Mouse (Mus musculus) erythroblast, embryonic 14.5 days (primary cell): ENCODE data around the gene Lrrc10. TPM values are rescaled to one million over a fixed set of nuclear protein-coding genes. Genes with fewer than 3 reads are reported as not detected.
"Not testable (repeated sequence)": the region's sequence is repeated elsewhere in the genome, so short reads cannot be mapped to it uniquely, and the experiment has no call there.

Source experiments
- H3K27me3 ChIP-seq: 2 replicates; pipeline ENCODE4 v1.6.1; 2012; ENCODE audit warnings: inconsistent platforms; ENCODE audit not compliant: control insufficient read depth
- H3K36me3 ChIP-seq: 2 replicates; pipeline ENCODE4 v1.6.1; 2012; ENCODE audit warnings: mild to moderate bottlenecking, inconsistent platforms; ENCODE audit not compliant: control insufficient read depth
- H3K4me1 ChIP-seq: 2 replicates; pipeline ENCODE4 v1.6.1; 2012; ENCODE audit warnings: inconsistent platforms; ENCODE audit not compliant: control insufficient read depth
- H3K4me3 ChIP-seq: replicated peaks from 2 replicates; pipeline ENCODE3; 2012; ENCODE audit warnings: moderate library complexity, mild to moderate bottlenecking, inconsistent platforms
- H3K9me3 ChIP-seq: 2 replicates; pipeline ENCODE4 v1.6.1; 2012; ENCODE audit warnings: low read length, inconsistent platforms, mixed read lengths; ENCODE audit not compliant: control insufficient read depth
- GATA1 ChIP-seq: IDR thresholded peaks from 2 replicates; pipeline ENCODE4 v1.6.1; 2012; ENCODE audit warnings: low read length, inconsistent platforms, mixed read lengths
- TAL1 ChIP-seq: IDR thresholded peaks from 3 replicates; pipeline ENCODE4 v1.6.1; 2012; ENCODE audit warnings: low read length, inconsistent platforms, mixed read lengths
- polyA plus RNA-seq: library from polyadenylated mRNA; stranded (reverse); fragments of >175 nt; gene quantifications from 2 replicates; pipeline ENCODE4 v1.2.3, GENCODE M21; 2012

Lrrc10 gene
- polyA plus RNA-seq, 1 experiment, result not detected

GRCm38 (mm10) chr10:117040355-117040754 lies 4.8 kb upstream of the Lrrc10 start:
- Histone ChIP-seq H3K4me1 (peaks cover 10% of the 10 kb centered on the region), H3K36me3 (no peaks in the 10 kb centered on the region), H3K4me3 (no peak overlapping the region), H3K27me3 (peaks cover 8% of the 10 kb centered on the region), H3K9me3 (no peaks in the 10 kb centered on the region)
- TF ChIP-seq GATA1 (no peak), TAL1 (no peak)

GRCm38 (mm10) chr10:117042295-117042694 lies 2.8 kb upstream of the Lrrc10 start:
- Histone ChIP-seq H3K9me3 (no peaks in the 10 kb centered on the region), H3K4me3 (no peak overlapping the region), H3K4me1 (peaks cover 10% of the 10 kb centered on the region), H3K27me3 (peaks cover 22% of the 10 kb centered on the region), H3K36me3 (no peaks in the 10 kb centered on the region)
- TF ChIP-seq TAL1 (no peak), GATA1 (no peak)

DNA sequence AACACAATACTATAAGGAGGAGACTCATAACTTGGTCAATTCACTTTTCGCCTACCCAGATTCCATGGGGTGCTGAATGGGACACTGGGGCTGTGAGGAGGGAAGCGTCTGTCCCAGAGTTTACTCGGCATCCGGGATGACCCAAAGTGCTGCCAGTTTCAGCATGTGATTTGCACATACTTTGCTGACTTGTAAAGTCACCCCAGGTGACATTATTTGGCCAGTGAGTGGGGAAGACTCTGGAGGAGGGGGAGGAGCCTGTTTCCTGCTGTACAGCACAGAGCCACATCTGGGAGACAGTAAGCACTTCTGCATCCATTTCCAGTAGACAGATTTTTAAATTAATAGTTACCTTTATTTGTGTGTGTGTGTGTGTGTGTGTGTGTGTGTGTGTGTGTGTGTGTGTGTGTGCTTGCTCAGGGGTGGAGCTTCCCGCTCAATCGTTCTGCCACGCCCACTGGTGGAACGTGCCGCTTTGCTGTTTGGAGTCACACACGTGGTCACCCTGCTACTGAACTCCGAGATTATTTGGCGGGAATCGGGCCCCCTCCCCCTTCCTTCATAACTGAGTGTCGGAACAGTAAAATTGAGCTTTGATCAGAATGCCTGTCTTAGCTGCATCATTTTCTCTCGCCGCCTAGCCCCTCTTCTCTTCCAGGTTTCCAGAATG lies 1.5 kb upstream of the Lrrc10 start:
- H3K36me3 ChIP-seq, H3K4me3 ChIP-seq, H3K9me3 ChIP-seq: not testable (repeated sequence)
- Histone ChIP-seq H3K4me1 (peaks cover 10% of the 10 kb centered on the region), H3K27me3 (peaks cover 22% of the 10 kb centered on the region)

DNA sequence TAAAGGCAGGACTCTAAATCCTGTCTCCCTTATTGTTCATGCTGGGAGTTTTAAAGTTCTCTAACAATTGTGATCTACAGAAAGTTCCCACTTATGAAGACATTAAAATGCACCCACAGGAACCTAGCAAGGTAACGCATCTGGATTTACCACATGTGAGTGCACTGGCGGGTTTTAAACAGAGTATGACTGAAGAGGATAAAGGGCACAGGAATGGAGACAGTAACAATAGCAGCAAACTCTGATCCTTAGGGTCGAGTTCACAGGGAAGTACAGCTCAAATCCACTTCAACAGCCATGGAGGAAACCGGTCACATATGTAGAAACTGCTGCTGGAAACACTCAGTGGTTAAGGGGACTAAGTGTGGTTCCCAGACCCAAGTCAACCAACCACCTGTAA lies 4.1 kb downstream of the Lrrc10 start:
- Histone ChIP-seq H3K9me3 (no peaks in the 10 kb centered on the region), H3K36me3 (peaks cover 60% of the 10 kb centered on the region)
- TF ChIP-seq TAL1 (no peak), GATA1 (no peak)

GRCm38 (mm10) chr10:117049961-117050597 lies 4.9 kb downstream of the Lrrc10 start:
- Histone ChIP-seq H3K36me3 (peaks cover 69% of the 10 kb centered on the region), H3K9me3 (no peaks in the 10 kb centered on the region), H3K27me3 (peaks cover 17% of the 10 kb centered on the region), H3K4me1 (no peaks in the 10 kb centered on the region), H3K4me3 (no peak overlapping the region)
- TF ChIP-seq TAL1 (no peak), GATA1 (no peak)

More for the DNA sequence above, 4.1 kb downstream of the Lrrc10 start:
- H3K27me3 ChIP-seq, result peaks cover 20% of the 10 kb centered on the region
- no peak overlapping the region for H3K4me3 ChIP-seq
- H3K4me1 ChIP-seq, result peaks cover under 1% of the 10 kb centered on the region

GRCm38 (mm10) chr10:117055668-117056067 lies 10.5 kb downstream of the Lrrc10 start:
- H3K4me3 ChIP-seq, result no peak overlapping the region
- no peaks in the 10 kb centered on the region for H3K9me3 ChIP-seq
- TF ChIP-seq GATA1 (no peak), TAL1 (no peak)
- no peaks in the 10 kb centered on the region for H3K27me3 ChIP-seq
- peaks cover 16% of the 10 kb centered on the region for H3K4me1 ChIP-seq
- peaks cover 100% of the 10 kb centered on the region for H3K36me3 ChIP-seq

GRCm38 (mm10) chr10:117062894-117063253 lies 17.7 kb downstream of the Lrrc10 start:
- Histone ChIP-seq H3K4me3 (peak overlapping the region; percentile 99), H3K9me3 (no peaks in the 10 kb centered on the region), H3K4me1 (peaks cover 41% of the 10 kb centered on the region), H3K27me3 (no peaks in the 10 kb centered on the region), H3K36me3 (peaks cover 43% of the 10 kb centered on the region)
- TF ChIP-seq TAL1 (no peak), GATA1 (peak; percentile 83)

DNA sequence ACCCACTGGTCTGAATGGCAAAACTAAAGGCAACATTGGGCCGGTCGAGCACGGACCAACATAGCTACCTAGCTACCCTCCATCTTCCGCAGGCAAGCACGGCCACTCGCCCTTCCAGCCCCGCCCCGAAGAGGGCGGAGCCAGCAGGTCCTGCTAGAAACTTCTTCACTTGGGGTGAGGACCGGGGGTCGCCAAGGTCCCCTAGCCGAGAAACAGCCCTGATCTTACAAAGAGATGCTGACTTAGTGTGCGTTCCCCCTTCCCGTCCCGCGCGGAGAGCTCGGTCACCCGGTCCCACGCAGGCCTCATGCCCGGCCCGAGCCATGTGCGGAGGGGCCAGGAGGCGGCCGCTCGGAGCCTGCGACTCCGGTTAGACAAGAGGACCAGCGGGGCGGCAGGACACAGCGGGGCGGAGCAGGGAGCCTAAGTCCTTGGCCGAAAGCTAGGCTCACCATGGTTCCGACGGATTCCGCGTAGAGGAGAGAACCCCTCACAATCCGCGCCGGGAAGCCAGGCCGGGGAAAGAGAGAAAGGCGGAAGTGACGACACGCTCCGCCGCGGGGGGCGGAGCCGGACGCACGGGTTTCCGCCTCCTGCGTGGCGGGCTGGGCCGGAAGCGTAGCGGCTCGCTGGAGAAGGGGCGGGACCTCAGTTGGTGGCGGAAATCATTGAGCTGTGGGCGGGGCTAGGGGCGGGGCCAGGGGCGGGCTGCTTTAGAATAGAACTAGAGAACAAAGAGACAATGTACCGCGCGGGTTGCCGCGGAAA lies 18.3 kb downstream of the Lrrc10 start, which contains the start of gene Cct2:
TSS of gene Cct2 (minus strand) at position 561 of the 768 bp plus-strand sequence.
- peaks cover 37% of the 10 kb centered on the region for H3K36me3 ChIP-seq
- H3K4me3 ChIP-seq, result peak within 1 kb of the TSS; percentile 99
- no peaks in the 10 kb centered on the region for H3K27me3 ChIP-seq
- H3K9me3 ChIP-seq, result no peaks in the 10 kb centered on the region
- TF ChIP-seq GATA1 (no peak), TAL1 (no peak)
- peaks cover 40% of the 10 kb centered on the region for H3K4me1 ChIP-seq

- TF ChIP-seq GATA1 (no peak), TAL1 (no peak)
- Histone ChIP-seq H3K4me3 (peak overlapping the region; percentile 99), H3K4me1 (peaks cover 34% of the 10 kb centered on the region), H3K36me3 (peaks cover 35% of the 10 kb centered on the region), H3K27me3 (no peaks in the 10 kb centered on the region), H3K9me3 (no peaks in the 10 kb centered on the region)
Observed at GRCm38 (mm10) chr10:117064076-117064475, 18.9 kb downstream of the Lrrc10 start.
